Mouse (Mus musculus): ENCODE measurements around the gene Gm20837. TPM values are rescaled to one million over a fixed set of nuclear protein-coding genes. Genes with fewer than 3 reads are reported as not detected.
"Not testable (repeated sequence)": the region's sequence is repeated elsewhere in the genome, so short reads cannot be mapped to it uniquely, and the experiment has no call there.

The Gm20837 gene
- total RNA-seq (2017), result not detected in 2 replicates

GRCm38 (mm10) chrY:90400948-90401347 lies at the start of gene Gm20837:
TSS of gene Gm20837 (plus strand) at chrY:90401248.
- not testable (repeated sequence) for ATAC-seq (replicated peaks in 1 of 2; ENCODE audit: insufficient read depth in 1 of 2, low FRiP score in 2 of 2, low TSS enrichment in 1 of 2, low read depth in 1 of 2, poor library complexity in 2 of 2, severe bottlenecking in 2 of 2)

Measured in hematopoietic stem cell, adult 5-6 weeks (primary cell).